Mouse (Mus musculus) midbrain, embryonic 14.5 days (tissue): ENCODE data around the gene Tkt. TPM values are rescaled to one million over a fixed set of nuclear protein-coding genes. Genes with fewer than 3 reads are reported as not detected.

ENCODE experiments used
- ATAC-seq: fragments of 200-750 bp; cut with Nextera tagmentation; 2 replicates; pipeline ENCODE4 v1.8.0; 2017; ENCODE audit warnings: moderate number of reproducible peaks, moderate library complexity; ENCODE audit not compliant: low FRiP score, low TSS enrichment
- DNase-seq: peaks from one replicate; pipeline ENCODE4 v3.0.0-alpha.2; 2015
- H3K27ac ChIP-seq: fragments of 300-500 bp; sonication (generic); replicated peaks from 2 replicates; pipeline ENCODE4 v1.5.1; 2014; ENCODE audit warnings: mild to moderate bottlenecking, low read depth, low read length, moderate library complexity
- H3K27me3 ChIP-seq: fragments of 300-500 bp; sonication (generic); 2 replicates; pipeline ENCODE4 v1.6.1; 2014; ENCODE audit warnings: low read length, control low read depth, mixed read lengths; ENCODE audit not compliant: control insufficient read depth, insufficient read depth
- H3K36me3 ChIP-seq: fragments of 300-500 bp; sonication (generic); 2 replicates; pipeline ENCODE4 v1.6.1; 2014; ENCODE audit warnings: low read length, control low read depth; ENCODE audit not compliant: control insufficient read depth, insufficient read depth
- H3K4me1 ChIP-seq: fragments of 300-500 bp; sonication (generic); 2 replicates; pipeline ENCODE4 v1.6.1; 2014; ENCODE audit warnings: mild to moderate bottlenecking, antibody characterized with exemption, low read length, control low read depth; ENCODE audit not compliant: control insufficient read depth, insufficient read depth
- H3K4me2 ChIP-seq: fragments of 300-500 bp; sonication (generic); 2 replicates; pipeline ENCODE4 v1.6.1; 2014; ENCODE audit warnings: mild to moderate bottlenecking, low read length, moderate library complexity
- H3K4me3 ChIP-seq: fragments of 300-500 bp; sonication (generic); replicated peaks from 2 replicates; pipeline ENCODE4 v1.5.1; 2014; ENCODE audit warnings: low read depth, low read length
- H3K9ac ChIP-seq: fragments of 300-500 bp; sonication (generic); replicated peaks from 2 replicates; pipeline ENCODE4 v1.6.1; 2014; ENCODE audit warnings: mild to moderate bottlenecking, low read length, moderate library complexity
- H3K9me3 ChIP-seq: fragments of 300-500 bp; sonication (generic); 2 replicates; pipeline ENCODE4 v1.6.1; 2016; ENCODE audit warnings: low read length, control low read depth, mixed read lengths; ENCODE audit not compliant: control insufficient read depth
- WGBS: fragments of 180-500 bp; shearing (Covaris S2); extraction: QIAGEN DNeasy Blood & Tissue Kit; methylation state at CpG from one replicate; pipeline ENCODE4 v1.1.7; 2014; 5-methylcytosine and 5-hydroxymethylcytosine counted together
- polyA plus RNA-seq: library from polyadenylated mRNA; unstranded; fragments of >200 nt; fragmentation: Nextera tagmentation; extraction: Ambion mirVana; gene quantifications from 2 replicates; pipeline ENCODE4 v1.2.1, GENCODE M21; 2014

The Tkt gene
- polyA plus RNA-seq = 94.2 and 166 TPM in 2 replicates

DNA sequence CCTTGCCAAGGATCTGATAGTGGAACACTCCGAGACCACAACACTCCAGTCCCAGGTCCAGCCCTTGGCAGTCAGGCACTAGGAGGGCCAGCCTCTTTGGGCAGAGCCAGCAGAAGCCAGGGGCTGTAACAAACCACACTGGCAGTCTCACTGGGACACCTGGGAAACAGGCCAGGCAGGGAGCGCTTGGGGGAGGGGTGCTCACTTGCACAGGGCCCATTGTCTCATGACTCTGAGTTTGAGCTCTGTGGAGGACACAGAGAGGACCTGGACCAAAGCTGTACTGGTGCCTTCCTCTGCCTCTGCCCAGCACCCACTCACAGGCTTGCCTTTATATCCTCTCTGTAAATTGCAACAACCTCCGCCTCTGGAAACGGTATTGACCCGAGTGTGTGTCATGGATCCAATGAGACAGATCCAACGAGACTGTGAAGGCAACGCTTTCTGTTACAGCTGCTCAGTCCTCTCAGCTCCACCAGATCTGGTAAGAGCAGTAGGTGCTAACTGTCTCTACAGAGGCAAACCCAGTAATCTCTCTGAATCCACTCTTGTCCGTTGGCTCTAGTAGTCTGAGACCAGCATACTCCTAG lies at the start of gene Tkt:
Gene Tkt (plus strand): TSS at position 229 of the 590 bp plus-strand sequence.
- Histone ChIP-seq H3K27me3 (no peaks in the 10 kb centered on the region), H3K36me3 (no peaks in the 10 kb centered on the region), H3K9ac (peak within 1 kb of the TSS; percentile 93), H3K4me2 (peak within 1 kb of the TSS; percentile 90), H3K9me3 (no peaks in the 10 kb centered on the region), H3K27ac (peak within 1 kb of the TSS; percentile 93), H3K4me1 (peaks cover 31% of the 10 kb centered on the region), H3K4me3 (peak within 1 kb of the TSS; percentile 80)
- peak; percentile 21 for ATAC-seq
- 27% methylated on average over 8 of the region's 8 CpGs for WGBS
- peak; percentile 53 for DNase-seq

DNA sequence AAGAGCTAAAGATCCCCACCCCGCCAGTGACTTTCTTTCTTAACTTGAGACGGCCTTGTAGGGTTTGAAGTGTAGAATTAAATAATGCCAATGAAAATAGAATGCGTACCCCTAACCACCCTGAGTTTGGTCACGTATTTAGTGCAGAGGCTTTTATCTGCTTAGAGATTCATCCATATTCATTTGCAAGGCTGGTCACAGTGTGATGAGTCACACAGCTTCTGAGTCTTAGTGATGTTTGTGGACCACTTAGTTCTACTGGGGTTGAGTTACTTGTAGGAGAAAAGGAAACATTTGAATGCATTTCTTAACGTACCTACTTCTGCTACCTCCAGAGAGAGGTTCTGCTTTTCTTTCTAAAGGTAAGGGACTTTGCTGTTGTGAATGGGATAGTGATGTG lies 43.2 kb upstream of the Tkt start:
- no peaks in the 10 kb centered on the region for H3K27me3 ChIP-seq
- no peak overlapping the region for H3K4me2 ChIP-seq
- H3K9me3 ChIP-seq = no peaks in the 10 kb centered on the region
- ATAC-seq = no peak
- WGBS = 81% methylated on average over 5 of the region's 5 CpGs
- H3K4me3 ChIP-seq = no peak overlapping the region
- H3K9ac ChIP-seq = no peak overlapping the region
- H3K4me1 ChIP-seq = no peaks in the 10 kb centered on the region
- no peak for DNase-seq
- H3K36me3 ChIP-seq = peaks cover 55% of the 10 kb centered on the region
- H3K27ac ChIP-seq = no peak overlapping the region

DNA sequence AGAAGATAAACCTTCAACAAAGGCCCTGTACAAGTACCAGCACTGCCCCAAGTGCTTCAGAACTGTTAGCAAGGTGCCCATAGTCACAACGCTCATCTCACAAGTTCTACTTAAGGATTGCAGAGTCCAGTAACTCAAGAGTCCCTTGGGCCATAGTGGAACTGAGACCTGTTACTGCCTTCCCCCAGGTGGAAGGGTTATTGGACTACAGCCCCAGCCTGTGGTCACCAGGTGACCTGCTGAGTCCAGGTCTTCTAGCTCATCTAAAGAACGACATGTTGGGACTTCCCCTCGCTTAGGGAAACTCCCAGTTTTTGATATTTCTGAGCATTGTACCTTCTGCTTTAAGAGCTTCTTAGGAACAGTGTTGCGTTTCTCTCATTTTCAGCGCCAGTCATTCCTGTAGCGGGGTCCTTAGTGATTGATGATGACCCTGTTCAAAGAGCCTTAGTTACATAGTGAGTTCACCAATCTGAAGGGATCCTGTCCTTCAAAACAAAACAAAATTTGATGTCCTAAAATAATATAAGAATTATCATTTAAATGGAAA lies 37.9 kb upstream of the Tkt start:
- Histone ChIP-seq H3K4me3 (no peak overlapping the region), H3K4me2 (no peak overlapping the region), H3K27me3 (no peaks in the 10 kb centered on the region), H3K9me3 (no peaks in the 10 kb centered on the region), H3K36me3 (peaks cover 75% of the 10 kb centered on the region), H3K27ac (no peak overlapping the region), H3K9ac (no peak overlapping the region), H3K4me1 (no peaks in the 10 kb centered on the region)
- ATAC-seq (no peak), DNase-seq (no peak)
- WGBS = 96% methylated on average over 6 of the region's 6 CpGs

DNA sequence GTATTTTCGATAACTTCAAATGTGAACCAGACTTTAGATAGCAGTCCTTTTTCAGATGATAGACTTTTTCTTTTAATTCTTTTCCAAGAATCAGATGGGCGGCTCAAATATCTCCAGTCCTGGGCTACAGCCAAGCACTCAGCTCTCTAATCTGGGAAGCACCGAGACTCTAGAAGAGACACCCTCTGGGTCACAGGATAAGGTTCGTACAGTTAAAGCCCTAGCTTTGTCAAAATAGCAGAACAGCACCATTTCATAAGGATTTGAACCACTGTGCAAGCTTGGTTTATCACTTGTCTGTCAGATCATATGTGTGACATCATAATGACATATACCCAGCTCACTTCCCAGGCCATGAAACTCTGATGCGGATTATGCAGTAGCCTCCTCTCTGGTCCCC lies 35.3 kb upstream of the Tkt start:
- Histone ChIP-seq H3K27me3 (no peaks in the 10 kb centered on the region), H3K36me3 (peaks cover 56% of the 10 kb centered on the region), H3K4me2 (no peak overlapping the region), H3K9ac (no peak overlapping the region), H3K9me3 (no peaks in the 10 kb centered on the region), H3K27ac (no peak overlapping the region), H3K4me3 (no peak overlapping the region), H3K4me1 (no peaks in the 10 kb centered on the region)
- 95% methylated on average over 5 of the region's 5 CpGs for WGBS
- DNase-seq (no peak), ATAC-seq (no peak)

DNA sequence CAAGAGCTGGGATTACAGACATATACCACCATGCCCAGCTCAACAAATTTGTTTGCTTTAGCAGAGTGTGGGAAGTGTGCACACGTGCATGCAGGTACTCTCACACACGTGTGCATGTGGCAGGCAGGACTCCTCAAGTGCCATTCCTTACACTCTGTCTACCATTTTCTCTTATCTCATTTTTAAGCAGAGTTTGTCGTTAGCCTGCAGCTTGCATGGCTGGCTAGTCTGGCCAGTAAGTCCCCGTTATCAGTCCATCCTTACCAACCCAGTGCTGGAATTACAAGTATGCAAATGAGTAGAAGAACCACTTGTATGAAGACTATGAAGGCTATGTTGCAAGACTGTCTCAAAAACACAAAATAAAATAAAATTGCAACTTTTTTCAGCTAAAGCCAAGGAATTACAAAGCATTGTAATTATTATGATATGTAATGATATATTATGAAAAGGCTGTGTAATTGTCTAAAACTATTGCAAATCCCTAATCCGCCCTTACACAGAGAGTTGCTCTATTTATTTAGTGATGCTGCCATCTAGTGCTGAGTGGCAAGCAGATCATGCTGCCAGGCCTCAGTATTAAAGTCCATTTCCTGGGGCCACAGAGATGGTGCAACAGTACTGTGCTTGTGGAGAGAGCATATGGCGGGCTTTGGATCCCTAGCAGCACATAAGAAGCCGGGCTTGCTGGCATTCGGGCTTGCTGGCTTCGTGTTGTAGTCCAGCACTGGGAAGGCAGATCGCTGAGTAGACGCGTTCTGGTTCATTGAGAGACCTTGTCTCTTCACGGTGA lies 32.0 kb upstream of the Tkt start:
- H3K9ac ChIP-seq = no peak overlapping the region
- H3K27me3 ChIP-seq = no peaks in the 10 kb centered on the region
- H3K4me3 ChIP-seq = no peak overlapping the region
- DNase-seq (peak; percentile 71), ATAC-seq (no peak)
- no peaks in the 10 kb centered on the region for H3K4me1 ChIP-seq
- WGBS = 92% methylated on average over 13 of the region's 13 CpGs
- no peak overlapping the region for H3K4me2 ChIP-seq
- H3K27ac ChIP-seq = no peak overlapping the region
- no peaks in the 10 kb centered on the region for H3K9me3 ChIP-seq
- peaks cover 66% of the 10 kb centered on the region for H3K36me3 ChIP-seq

DNA sequence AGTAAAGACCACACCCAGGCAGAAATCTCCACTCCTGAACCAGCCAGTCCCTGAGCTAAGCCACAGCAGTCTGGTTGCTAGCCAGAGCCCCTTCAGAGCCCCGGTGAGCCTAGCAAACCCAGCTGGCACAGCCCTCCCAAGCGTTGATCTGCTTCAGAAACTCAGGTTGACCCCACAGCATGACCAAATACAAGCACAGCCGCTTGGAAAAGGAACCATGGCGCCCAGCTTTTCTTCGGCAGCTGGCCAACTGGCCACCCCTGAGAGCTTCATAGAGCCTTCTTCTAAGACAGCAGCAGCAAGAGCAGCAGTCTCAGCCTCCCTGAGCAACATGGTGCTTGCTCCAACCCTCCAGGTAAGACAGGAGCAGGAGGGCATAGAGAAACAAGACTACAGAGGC lies 28.8 kb upstream of the Tkt start:
- no peak for DNase-seq
- WGBS = 92% methylated on average over 5 of the region's 5 CpGs
- Histone ChIP-seq H3K4me1 (no peaks in the 10 kb centered on the region), H3K9me3 (no peaks in the 10 kb centered on the region), H3K9ac (no peak overlapping the region), H3K27me3 (no peaks in the 10 kb centered on the region), H3K36me3 (peaks cover 72% of the 10 kb centered on the region), H3K4me2 (no peak overlapping the region), H3K27ac (no peak overlapping the region), H3K4me3 (no peak overlapping the region)
- no peak for ATAC-seq

DNA sequence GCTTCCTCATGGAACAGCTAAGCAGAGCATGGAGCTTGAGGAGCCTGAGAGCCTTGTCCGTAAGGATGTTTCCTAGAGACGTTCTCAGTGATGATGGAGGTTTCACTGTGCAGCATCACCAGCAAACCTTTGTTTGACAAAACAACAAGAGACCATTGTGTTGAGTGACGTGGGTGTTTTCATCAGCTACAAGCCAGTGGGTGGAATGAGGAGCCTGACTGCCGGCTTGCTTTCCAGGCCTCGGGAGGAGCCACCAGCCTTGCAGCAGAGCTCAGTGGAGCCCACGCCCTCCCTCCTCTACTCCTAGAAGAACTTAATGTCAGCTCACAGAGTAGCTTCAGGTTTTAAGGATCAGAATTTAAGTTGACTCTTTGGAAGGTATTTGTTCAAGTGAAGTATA lies 24.8 kb upstream of the Tkt start:
- Histone ChIP-seq H3K9me3 (no peaks in the 10 kb centered on the region), H3K4me1 (no peaks in the 10 kb centered on the region), H3K9ac (no peak overlapping the region), H3K4me3 (no peak overlapping the region), H3K4me2 (no peak overlapping the region), H3K27ac (no peak overlapping the region), H3K27me3 (no peaks in the 10 kb centered on the region), H3K36me3 (peaks cover 89% of the 10 kb centered on the region)
- ATAC-seq (no peak), DNase-seq (no peak)
- 81% methylated on average over 6 of the region's 6 CpGs for WGBS

DNA sequence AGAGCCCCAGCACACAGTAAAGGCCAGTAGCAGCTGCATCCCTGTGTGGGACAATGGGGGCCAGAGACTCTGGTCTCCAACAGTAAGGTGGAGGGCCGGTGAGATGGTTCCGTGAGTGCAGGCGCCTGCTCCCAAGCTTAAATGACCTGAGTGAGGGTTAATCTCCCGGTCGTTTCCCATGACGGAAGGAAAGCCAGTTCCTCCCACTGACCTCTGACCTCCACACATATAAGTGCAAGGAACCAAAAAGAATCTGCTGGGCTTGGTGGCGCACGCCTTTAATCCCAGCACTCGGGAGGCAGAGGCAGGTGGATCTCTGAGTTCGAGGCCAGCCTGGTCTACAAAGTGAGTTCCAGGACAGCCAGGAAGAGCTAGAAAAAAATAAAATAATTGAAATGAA lies 19.8 kb upstream of the Tkt start:
- H3K9ac ChIP-seq = no peak overlapping the region
- H3K36me3 ChIP-seq = peaks cover 38% of the 10 kb centered on the region
- H3K4me2 ChIP-seq = no peak overlapping the region
- no peaks in the 10 kb centered on the region for H3K27me3 ChIP-seq
- H3K27ac ChIP-seq = no peak overlapping the region
- no peak overlapping the region for H3K4me3 ChIP-seq
- no peaks in the 10 kb centered on the region for H3K9me3 ChIP-seq
- 90% methylated on average over 10 of the region's 10 CpGs for WGBS
- DNase-seq (no peak), ATAC-seq (no peak)
- H3K4me1 ChIP-seq = no peaks in the 10 kb centered on the region

DNA sequence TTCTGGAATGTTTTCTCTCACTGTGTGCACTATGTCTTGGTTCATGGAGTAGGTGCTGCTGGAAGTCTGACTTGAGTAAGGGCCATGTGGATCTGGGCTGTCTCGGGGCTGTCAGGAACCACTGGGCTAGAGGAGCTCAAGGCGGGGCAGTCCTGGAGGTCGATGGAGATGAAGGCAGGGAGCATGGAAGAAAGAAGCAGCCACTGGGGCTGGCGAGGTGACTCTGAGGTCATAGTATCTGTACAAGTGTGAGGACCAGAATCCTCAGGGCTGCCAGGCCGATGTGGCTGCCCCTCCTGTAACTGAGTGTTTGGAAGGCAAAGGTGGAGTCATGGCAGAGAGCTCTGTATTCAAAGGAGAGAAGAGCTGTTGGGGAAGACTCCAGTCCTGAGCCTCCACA lies 19.2 kb upstream of the Tkt start:
- 93% methylated on average over 5 of the region's 5 CpGs for WGBS
- Histone ChIP-seq H3K4me1 (no peaks in the 10 kb centered on the region), H3K36me3 (peaks cover 33% of the 10 kb centered on the region), H3K27me3 (no peaks in the 10 kb centered on the region), H3K27ac (no peak overlapping the region), H3K4me2 (no peak overlapping the region), H3K9me3 (no peaks in the 10 kb centered on the region), H3K4me3 (no peak overlapping the region), H3K9ac (no peak overlapping the region)
- no peak for ATAC-seq
- DNase-seq = no peak
